Mouse (Mus musculus): ENCODE measurements around the gene Bag5.

DNA sequence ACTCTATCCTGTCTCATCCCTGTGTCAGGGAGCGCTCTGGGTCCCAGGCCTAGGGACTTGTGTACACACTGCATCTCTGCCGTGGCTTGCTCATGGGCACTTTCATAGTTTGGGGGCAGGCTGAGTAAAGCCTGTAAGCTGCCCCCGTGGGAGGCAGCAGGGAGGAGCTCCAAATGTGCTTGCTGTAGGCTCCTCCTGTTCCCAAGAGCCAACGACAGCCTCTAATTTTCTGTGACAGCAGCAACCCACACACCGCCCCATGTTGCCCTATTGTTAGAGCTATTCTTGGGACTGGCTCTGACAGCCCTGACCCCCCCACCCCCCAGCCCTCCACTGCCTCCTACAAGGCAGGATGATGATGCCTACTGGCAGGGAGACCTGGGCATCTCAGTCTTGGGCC lies 31.1 kb downstream of the Bag5 start:
- no peak for TF ChIP-seq CTCF (IDR thresholded peaks at IDR 0.05; ENCODE audit: control insufficient read depth, insufficient read depth, insufficient replicate concordance, low read depth, low read length)
- no peak for TF ChIP-seq POLR2A (IDR thresholded peaks at IDR 0.05; ENCODE audit: control insufficient read depth, low read depth, low read length)

All from testis, adult 2 months (tissue).